Mouse (Mus musculus): ENCODE results near the gene Dnah8.

Dnah8 gene

GRCm38 (mm10) chr17:30662131-30662530 is 38.0 kb downstream of the Dnah8 start:
- DNase-seq (ENCODE audit: low read depth, low spot score) = no peak

GRCm38 (mm10) chr17:30663170-30663569 is 39.0 kb downstream of the Dnah8 start:
- DNase-seq (ENCODE audit: low read depth, low spot score) = no peak

GRCm38 (mm10) chr17:30664856-30665255 is 40.7 kb downstream of the Dnah8 start:
- no peak for DNase-seq (ENCODE audit: low read depth, low spot score)

- no peak for DNase-seq (ENCODE audit: low read depth, low spot score)
Measured at GRCm38 (mm10) chr17:30672556-30672955, 48.4 kb downstream of the Dnah8 start.

- no peak for DNase-seq (ENCODE audit: low read depth, low spot score)
Measured at GRCm38 (mm10) chr17:30673023-30673422, 48.9 kb downstream of the Dnah8 start.

- no peak for DNase-seq (ENCODE audit: low read depth, low spot score)
Measured at GRCm38 (mm10) chr17:30675021-30675740, 51.0 kb downstream of the Dnah8 start.

GRCm38 (mm10) chr17:30678523-30678922 is 54.4 kb downstream of the Dnah8 start:
- DNase-seq (ENCODE audit: low read depth, low spot score) = no peak

- no peak for DNase-seq (ENCODE audit: low read depth, low spot score)
Measured at GRCm38 (mm10) chr17:30679612-30680011, 55.5 kb downstream of the Dnah8 start.

- DNase-seq (ENCODE audit: low read depth, low spot score) = peak; percentile 20
Measured at GRCm38 (mm10) chr17:30681604-30682003, 57.5 kb downstream of the Dnah8 start.

- DNase-seq (ENCODE audit: low read depth, low spot score) = no peak
Measured at GRCm38 (mm10) chr17:30690181-30690580, 66.0 kb downstream of the Dnah8 start.

GRCm38 (mm10) chr17:30691481-30691880 is 67.3 kb downstream of the Dnah8 start:
- no peak for DNase-seq (ENCODE audit: low read depth, low spot score)

- DNase-seq (ENCODE audit: low read depth, low spot score) = no peak
Measured at GRCm38 (mm10) chr17:30694281-30694680, 70.1 kb downstream of the Dnah8 start.

- no peak for DNase-seq (ENCODE audit: low read depth, low spot score)
Measured at GRCm38 (mm10) chr17:30714732-30715131, 90.6 kb downstream of the Dnah8 start.

- DNase-seq (ENCODE audit: low read depth, low spot score) = no peak
Measured at GRCm38 (mm10) chr17:30718197-30718596, 94.0 kb downstream of the Dnah8 start.

- DNase-seq (ENCODE audit: low read depth, low spot score) = no peak
Measured at GRCm38 (mm10) chr17:30719031-30719430, 94.9 kb downstream of the Dnah8 start.

GRCm38 (mm10) chr17:30727788-30728187 is 103.6 kb downstream of the Dnah8 start:
- no peak for DNase-seq (ENCODE audit: low read depth, low spot score)

GRCm38 (mm10) chr17:30732736-30733135 is 108.6 kb downstream of the Dnah8 start:
- no peak for DNase-seq (ENCODE audit: low read depth, low spot score)

GRCm38 (mm10) chr17:30734770-30735169 is 110.6 kb downstream of the Dnah8 start:
- no peak for DNase-seq (ENCODE audit: low read depth, low spot score)

GRCm38 (mm10) chr17:30735454-30735853 is 111.3 kb downstream of the Dnah8 start:
- DNase-seq (ENCODE audit: low read depth, low spot score) = no peak

- no peak for DNase-seq (ENCODE audit: low read depth, low spot score)
Measured at GRCm38 (mm10) chr17:30737797-30738196, 113.6 kb downstream of the Dnah8 start.

- DNase-seq (ENCODE audit: low read depth, low spot score) = no peak
Measured at GRCm38 (mm10) chr17:30739769-30740168, 115.6 kb downstream of the Dnah8 start.

- DNase-seq (ENCODE audit: low read depth, low spot score) = no peak
Measured at GRCm38 (mm10) chr17:30743947-30744346, 119.8 kb downstream of the Dnah8 start.

Data from retina, adult 2 months (tissue).